Comparison of ENCODE assay signal across 10 mouse cellular contexts in the genomic region with DNA sequence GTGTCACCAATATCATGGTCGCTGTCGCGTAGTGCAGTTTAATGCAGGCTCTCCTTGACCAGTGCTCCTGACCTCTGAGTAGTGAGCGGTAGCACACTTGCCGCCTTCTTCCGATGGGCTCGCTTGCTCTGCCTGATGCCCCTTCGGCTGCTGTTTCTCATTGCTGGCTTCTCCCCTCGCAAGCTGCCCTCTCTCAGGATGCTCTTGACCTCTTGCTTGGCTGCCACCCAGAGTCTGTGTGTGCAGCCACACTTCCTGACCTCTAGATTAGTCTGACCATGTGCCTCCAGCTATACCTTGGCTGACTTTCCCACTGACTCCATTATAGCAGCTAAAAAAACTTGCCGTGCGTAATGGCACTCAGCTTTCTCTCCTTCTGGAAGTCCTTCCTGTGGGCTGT. TPM values are rescaled to one million over a fixed set of nuclear protein-coding genes. Genes with fewer than 3 reads are reported as not detected.
DNase-seq lines count a peak whose midpoint lies in the region; ATAC-seq lines count a peak whose summit lies in the region.
"Had no signal": no experiment of that assay in that cellular context is flagged by ENCODE, and none has a peak within 500 bp of the region (broad histone marks: within the 10 kb centered on the region; RNA-seq: fewer than 3 reads in every experiment).

No protein-coding gene starts in this region.

- intact Hi-C loops in heart, postnatal 10 days (cut with DNase I) = no loop called here
- intact Hi-C loops in left cerebral cortex, postnatal 25 days (cut with DNase I) = no loop called here

- H3K9ac ChIP-seq in liver, embryonic 13.5 days = no peak overlapping the region
- no peak overlapping the region for H3K9ac ChIP-seq in forebrain, embryonic 12.5 days
- H3K9ac ChIP-seq: neural tube, embryonic 15.5 days had no signal

- peak overlapping the region; percentile 47; the same call in 1 of the 2 replicates for H3K27ac ChIP-seq in liver, embryonic 13.5 days
- no peak overlapping the region for H3K27ac ChIP-seq in forebrain, embryonic 12.5 days
- H3K27ac ChIP-seq: neural tube, embryonic 15.5 days had no signal

- H3K4me2 ChIP-seq in liver, embryonic 13.5 days = no peak overlapping the region
- no peak overlapping the region for H3K4me2 ChIP-seq in forebrain, embryonic 12.5 days
- H3K4me2 ChIP-seq: neural tube, embryonic 15.5 days had no signal

- no peaks in the 10 kb centered on the region for H3K9me3 ChIP-seq in liver, embryonic 13.5 days (replicated peaks)
- no peaks in the 10 kb centered on the region for H3K9me3 ChIP-seq in forebrain, embryonic 12.5 days
- H3K9me3 ChIP-seq: neural tube, embryonic 15.5 days had no signal

- no peaks in the 10 kb centered on the region for H3K27me3 ChIP-seq in liver, embryonic 13.5 days
- H3K27me3 ChIP-seq in forebrain, embryonic 12.5 days = no peaks in the 10 kb centered on the region
- H3K27me3 ChIP-seq: neural tube, embryonic 15.5 days had no signal

- peaks cover 14% of the 10 kb centered on the region for H3K36me3 ChIP-seq in liver, embryonic 13.5 days
- 0 out of 2 replicates have a peak, but pooled peaks cover 12% of the 10 kb centered on the region for H3K36me3 ChIP-seq in forebrain, embryonic 12.5 days (replicated peaks)
- H3K36me3 ChIP-seq: neural tube, embryonic 15.5 days had no signal

- DNase-seq in 416B (ENCODE audit: low read depth) = peak; percentile 84
- DNase-seq in adrenal gland, postnatal 36 days = peak; percentile 62
- DNase-seq in heart, postnatal 10 days = peak; percentile 54 to 71
- DNase-seq in liver, embryonic 13.5 days = no peak
- no peak for DNase-seq in right cerebral cortex, postnatal 4 days
- no peak for DNase-seq in urinary bladder, adult 2 months (ENCODE audit: low spot score)
- DNase-seq in left cerebral cortex, postnatal 25 days (ENCODE audit: low spot score in 2 of 2) = no peak
- DNase-seq: thymus, postnatal 14 days had no signal

- 73% methylated on average over 11 of the region's 11 CpGs for WGBS in liver, embryonic 13.5 days (ENCODE audit: insufficient replicate concordance)
- 91% methylated on average over 11 of the region's 11 CpGs for WGBS in forebrain, embryonic 12.5 days

- H3K4me1 ChIP-seq in liver, embryonic 13.5 days (replicated peaks) = peaks cover 51% of the 10 kb centered on the region
- H3K4me1 ChIP-seq in forebrain, embryonic 12.5 days = peaks cover 17% of the 10 kb centered on the region

- peak; percentile 17; the same call in 1 of the 2 replicates for ATAC-seq in liver, embryonic 13.5 days (ENCODE audit: low read depth)
- no peak for ATAC-seq in forebrain, embryonic 12.5 days (ENCODE audit: low FRiP score)

- no peak overlapping the region for H3K4me3 ChIP-seq in liver, embryonic 13.5 days (replicated peaks)
- H3K4me3 ChIP-seq in forebrain, embryonic 12.5 days (replicated peaks) = no peak overlapping the region
- H3K4me3 ChIP-seq: neural tube, embryonic 15.5 days had no signal

RNA-seq across cellular contexts. Expression of a gene that starts 5.5 kb away (rescaled TPM):
- 100 to 1,000 TPM in 1 of 2 experiments, 10 to 100 TPM in 1; 71.3 to 102 TPM for total RNA-seq in adrenal gland, postnatal 36 days (2021)
- 10 to 100 TPM; 34.5 to 37.8 TPM for total RNA-seq in heart, postnatal 10 days (2021)
- polyA plus RNA-seq in liver, embryonic 13.5 days (2015; fragmentation: Nextera tagmentation; extraction: Ambion mirVana) = 21.9 and 27.0 TPM in 2 replicates
- 40.3 and 41.4 TPM in 2 replicates for polyA plus RNA-seq in urinary bladder, adult 2 months (2012; rRNA removed)
- 25.4 and 25.6 TPM in 2 replicates for polyA plus RNA-seq in forebrain, embryonic 12.5 days (2016; fragmentation: Nextera tagmentation; extraction: Ambion mirVana)
- 10 to 100 TPM; 22.9 to 23.7 TPM for total RNA-seq in left cerebral cortex, postnatal 25 days (2021)

RNA-seq across cellular contexts. Expression of a gene that starts 45.2 kb away (rescaled TPM):
- total RNA-seq in adrenal gland, postnatal 36 days (2021) = 10 to 100 TPM; 29.2 to 39.2 TPM
- 10 to 100 TPM; 25.7 to 26.9 TPM for total RNA-seq in heart, postnatal 10 days (2021)
- polyA plus RNA-seq in liver, embryonic 13.5 days (2015; fragmentation: Nextera tagmentation; extraction: Ambion mirVana) = 52.4 and 59.5 TPM in 2 replicates
- polyA plus RNA-seq in urinary bladder, adult 2 months (2012; rRNA removed) = 51.0 and 56.9 TPM in 2 replicates
- polyA plus RNA-seq in forebrain, embryonic 12.5 days (2016; fragmentation: Nextera tagmentation; extraction: Ambion mirVana) = 32.3 and 41.2 TPM in 2 replicates
- total RNA-seq in left cerebral cortex, postnatal 25 days (2021) = 1 to 10 TPM; 4.9 to 5.0 TPM

RNA-seq across cellular contexts. Expression of a gene that starts 47.9 kb away (rescaled TPM):
- 10 to 100 TPM; 39.2 to 47.6 TPM for total RNA-seq in adrenal gland, postnatal 36 days (2021)
- 10 to 100 TPM; 84.8 to 91.7 TPM for total RNA-seq in heart, postnatal 10 days (2021)
- polyA plus RNA-seq in liver, embryonic 13.5 days (2015; fragmentation: Nextera tagmentation; extraction: Ambion mirVana) = 23.2 and 24.9 TPM in 2 replicates
- polyA plus RNA-seq in urinary bladder, adult 2 months (2012; rRNA removed) = 24.9 and 27.6 TPM in 2 replicates
- polyA plus RNA-seq in forebrain, embryonic 12.5 days (2016; fragmentation: Nextera tagmentation; extraction: Ambion mirVana) = 101 and 104 TPM in 2 replicates
- total RNA-seq in left cerebral cortex, postnatal 25 days (2021) = 10 to 100 TPM; 90.1 to 93.7 TPM

Comparison
In these comparisons a context has a peak if more than half of its experiments do, and no peak if none do; other contexts are left out.
1. DNase-seq: peak in 416B (single experiment), adrenal gland, postnatal 36 days (2 of 2) and heart, postnatal 10 days (2 of 2); none in liver, embryonic 13.5 days (single experiment), right cerebral cortex, postnatal 4 days (single experiment), urinary bladder, adult 2 months (single experiment) and left cerebral cortex, postnatal 25 days (0 of 2).
2. RNA of a gene that starts 45.2 kb away (total RNA-seq): 29.2 to 39.2 TPM in adrenal gland, postnatal 36 days and 25.7 to 26.9 TPM in heart, postnatal 10 days; 4.9 to 5.0 TPM in left cerebral cortex, postnatal 25 days; every median in the first group is over 4 times any median in the second.